28 mouse cellular contexts compared by ENCODE assay signal in the genomic region with DNA sequence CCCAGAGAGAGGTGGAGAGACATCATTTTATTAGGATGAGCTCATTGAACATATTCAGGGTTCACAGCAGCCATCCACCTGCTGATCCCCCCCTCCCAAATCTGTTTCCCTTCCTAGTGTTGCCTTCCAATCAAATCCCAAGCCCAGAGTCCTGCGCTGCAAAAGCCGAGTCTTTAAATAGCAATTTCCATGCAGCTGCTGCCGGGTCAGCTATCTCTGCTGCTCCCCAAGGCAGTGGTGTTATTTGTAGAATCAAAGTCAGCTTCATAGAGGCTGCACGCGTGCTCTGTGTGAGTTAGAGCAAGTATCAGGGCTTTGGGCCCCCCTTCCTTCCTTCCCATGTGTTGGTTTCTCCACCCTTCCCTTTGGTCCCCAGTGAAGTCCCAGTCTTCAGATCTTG. TPM values are rescaled to one million over a fixed set of nuclear protein-coding genes. Genes with fewer than 3 reads are reported as not detected.
DNase-seq lines count a peak whose midpoint lies in the region; ATAC-seq and TF ChIP-seq lines count a peak whose summit lies in the region.
"Had no signal": no experiment of that assay in that cellular context is flagged by ENCODE, and none has a peak within 500 bp of the region (broad histone marks: within the 10 kb centered on the region; RNA-seq: fewer than 3 reads in every experiment).

No protein-coding gene starts in this region.

- peak; percentile 90 for DNase-seq in heart, adult 11 months
- no peak for DNase-seq in heart, postnatal 14 days
- no peak for DNase-seq in hindbrain, embryonic 11.5 days (ENCODE audit: low spot score)
- DNase-seq in embryo, embryonic 11 days, result no peak
- DNase-seq in kidney, adult 2 months, result no peak
- DNase-seq: adrenal gland, postnatal 14 days; cerebellum, adult 11 months; cerebellum, adult 9-11 months; gastrocnemius, postnatal 14 days; kidney, adult 11 months; kidney, postnatal 36 days; liver, embryonic 13.5 days; lung, adult 18-20 months; right cerebral cortex, postnatal 25 days; spleen, adult 18-20 months; thymus, postnatal 25 days had no signal

- 0 out of 2 replicates have a peak overlapping the region, but pooled peaks have one; percentile 22 for H3K27ac ChIP-seq in hindbrain, embryonic 15.5 days (replicated peaks)
- H3K27ac ChIP-seq in hindbrain, embryonic 11.5 days (ENCODE audit: low read depth, low read length), result no peak overlapping the region
- H3K27ac ChIP-seq in heart, embryonic 15.5 days, result peak overlapping the region; percentile 87
- no peak overlapping the region for H3K27ac ChIP-seq in kidney, adult 2 months (ENCODE audit: insufficient read depth, low read depth, low read length)
- H3K27ac ChIP-seq: hindbrain, embryonic 14.5 days; layer of hippocampus, adult 2 months; limb, embryonic 15.5 days; liver, embryonic 13.5 days; macrophage; midbrain, embryonic 15.5 days had no signal

- peaks cover 3% of the 10 kb centered on the region; the same call in 1 of the 2 replicates for H3K4me1 ChIP-seq in hindbrain, embryonic 15.5 days (replicated peaks)
- H3K4me1 ChIP-seq in hindbrain, embryonic 11.5 days (replicated peaks; ENCODE audit: control insufficient read depth, insufficient read depth, low read length), result no peaks in the 10 kb centered on the region
- peaks cover 12% of the 10 kb centered on the region; the same call in 1 of the 2 replicates for H3K4me1 ChIP-seq in heart, embryonic 15.5 days (replicated peaks)
- peaks cover 5% of the 10 kb centered on the region; the same call in 1 of the 2 replicates for H3K4me1 ChIP-seq in kidney, adult 2 months (ENCODE audit: control insufficient read depth, insufficient read depth, low read length)

- ATAC-seq in hindbrain, embryonic 15.5 days (ENCODE audit: low FRiP score, low read depth), result no peak
- no peak for ATAC-seq in hindbrain, embryonic 11.5 days (ENCODE audit: low FRiP score)
- ATAC-seq in heart, embryonic 15.5 days (replicated peaks; ENCODE audit: insufficient number of reproducible peaks, insufficient read depth, low FRiP score, low read depth), result peak; percentile 58; the same call in 1 of the 2 replicates
- ATAC-seq: forebrain, embryonic 16.5 days; inflammation-experienced regulatory T-cells, adult 6 months; lung, postnatal 0 days; midbrain, embryonic 15.5 days had no signal

- intact Hi-C loops in heart, postnatal 14 days (cut with DNase I), result no loop called here

- H3K9me3 ChIP-seq in hindbrain, embryonic 15.5 days, result no peaks in the 10 kb centered on the region
- 0 out of 2 replicates have a peak, but pooled peaks cover 2% of the 10 kb centered on the region for H3K9me3 ChIP-seq in hindbrain, embryonic 11.5 days (ENCODE audit: control insufficient read depth, low read length)
- H3K9me3 ChIP-seq in heart, embryonic 15.5 days (replicated peaks), result no peaks in the 10 kb centered on the region
- H3K9me3 ChIP-seq: limb, embryonic 15.5 days; midbrain, embryonic 15.5 days had no signal

- H3ac ChIP-seq in myocyte (ENCODE audit: control insufficient read depth, insufficient read length), result no peak overlapping the region

- no peak overlapping the region for H3K9ac ChIP-seq in hindbrain, embryonic 15.5 days
- no peak overlapping the region for H3K9ac ChIP-seq in hindbrain, embryonic 11.5 days (ENCODE audit: low read depth, low read length)
- H3K9ac ChIP-seq in heart, embryonic 15.5 days, result no peak overlapping the region
- H3K9ac ChIP-seq: hindbrain, embryonic 14.5 days; limb, embryonic 15.5 days; liver, embryonic 13.5 days; midbrain, embryonic 15.5 days had no signal

- no peaks in the 10 kb centered on the region for H3K36me3 ChIP-seq in hindbrain, embryonic 15.5 days
- no peaks in the 10 kb centered on the region for H3K36me3 ChIP-seq in hindbrain, embryonic 11.5 days (ENCODE audit: control insufficient read depth, insufficient read depth, low read length)
- H3K36me3 ChIP-seq in heart, embryonic 15.5 days, result no peaks in the 10 kb centered on the region
- no peaks in the 10 kb centered on the region for H3K36me3 ChIP-seq in myocyte (ENCODE audit: control insufficient read depth, insufficient read depth)
- no peaks in the 10 kb centered on the region for H3K36me3 ChIP-seq in kidney, adult 2 months (ENCODE audit: control insufficient read depth, insufficient read depth, low read length)
- H3K36me3 ChIP-seq: limb, embryonic 15.5 days; liver, embryonic 13.5 days; midbrain, embryonic 15.5 days had no signal

- 67% methylated on average over 5 of the region's 5 CpGs for WGBS in hindbrain, embryonic 15.5 days
- WGBS in hindbrain, embryonic 11.5 days, result 81% methylated on average over 5 of the region's 5 CpGs
- WGBS in heart, embryonic 15.5 days, result 43% methylated on average over 5 of the region's 5 CpGs
- WGBS in kidney, adult 2 months, result 75% methylated on average over 5 of the region's 5 CpGs

- H3K4me3 ChIP-seq in hindbrain, embryonic 15.5 days, result no peak overlapping the region
- no peak overlapping the region for H3K4me3 ChIP-seq in hindbrain, embryonic 11.5 days (ENCODE audit: low read depth, low read length)
- peak overlapping the region; percentile 12; the same call in 1 of the 2 replicates for H3K4me3 ChIP-seq in heart, embryonic 15.5 days
- no peak overlapping the region for H3K4me3 ChIP-seq in myocyte
- H3K4me3 ChIP-seq in kidney, adult 2 months (ENCODE audit: insufficient read depth, low read depth, low read length), result no peak overlapping the region
- H3K4me3 ChIP-seq: erythroblast, embryonic 14.5 days; layer of hippocampus, adult 2 months; limb, embryonic 15.5 days; liver, embryonic 13.5 days; midbrain, embryonic 15.5 days had no signal

- peaks cover 34% of the 10 kb centered on the region for H3K27me3 ChIP-seq in hindbrain, embryonic 15.5 days
- H3K27me3 ChIP-seq in hindbrain, embryonic 11.5 days (ENCODE audit: control insufficient read depth, insufficient read depth, low read length), result peaks cover 11% of the 10 kb centered on the region
- H3K27me3 ChIP-seq in heart, embryonic 15.5 days, result peaks cover 32% of the 10 kb centered on the region
- H3K27me3 ChIP-seq in myocyte (ENCODE audit: control insufficient read depth, insufficient read depth, insufficient read length), result peaks cover 14% of the 10 kb centered on the region
- H3K27me3 ChIP-seq in kidney, adult 2 months (replicated peaks; ENCODE audit: control insufficient read depth, insufficient read depth, low read length), result no peaks in the 10 kb centered on the region

- TF ChIP-seq CTCF in kidney, adult 2 months (conservative IDR thresholded peaks at IDR 0.05; ENCODE audit: insufficient read depth, insufficient read length, low read depth, low read length), result no peak

- no peak overlapping the region for H3K4me2 ChIP-seq in hindbrain, embryonic 15.5 days
- H3K4me2 ChIP-seq in hindbrain, embryonic 11.5 days (replicated peaks; ENCODE audit: low read depth, low read length), result no peak overlapping the region
- peak overlapping the region; percentile 46 for H3K4me2 ChIP-seq in heart, embryonic 15.5 days
- H3K4me2 ChIP-seq in myocyte (ENCODE audit: low read depth), result peak overlapping the region; percentile 30
- H3K4me2 ChIP-seq: hindbrain, embryonic 14.5 days; limb, embryonic 15.5 days; liver, embryonic 13.5 days; midbrain, embryonic 15.5 days had no signal

- TF ChIP-seq POLR2A in myocyte (IDR thresholded peaks at IDR 0.05; ENCODE audit: insufficient read length, low read depth), result no peak
- TF ChIP-seq POLR2A in kidney, adult 2 months (IDR thresholded peaks at IDR 0.05; ENCODE audit: low read depth, low read length), result no peak

- H3K79me2 ChIP-seq in myocyte (ENCODE audit: control insufficient read depth, insufficient read depth), result no peaks in the 10 kb centered on the region

TF ChIP-seq in myocyte, 11 proteins besides CTCF, POLR2A, EP300 and RAD21:
- peak in 1 of 3 experiments; percentile 34 for TF ChIP-seq MYOD1 (IDR thresholded peaks at IDR 0.05; ENCODE audit: control insufficient read depth in 1 of 3, insufficient read length in 2 of 3, low read depth in 2 of 3)
- no peak for TF ChIP-seq TCF12 (IDR thresholded peaks at IDR 0.05; ENCODE audit: insufficient read depth, poor library complexity, severe bottlenecking)
- TF ChIP-seq CEBPB (IDR thresholded peaks at IDR 0.05; ENCODE audit: insufficient read depth, poor library complexity, severe bottlenecking), result no peak
- peak in 2 of 3 experiments; percentile 34 for TF ChIP-seq MYOG (IDR thresholded peaks at IDR 0.05; ENCODE audit: control insufficient read depth in 1 of 3, insufficient read depth in 1 of 3, insufficient read length in 2 of 3, low read depth in 2 of 3)
- no peak for TF ChIP-seq TCF3 (IDR thresholded peaks at IDR 0.05; ENCODE audit: insufficient read length, low read depth)
- no peak for TF ChIP-seq MAX (IDR thresholded peaks at IDR 0.05; ENCODE audit: low read depth)

RNA-seq across cellular contexts. Expression of a gene that starts 5.2 kb away (rescaled TPM):
- total RNA-seq in heart, postnatal 14 days (2021), result 1 to 10 TPM; 6.5 to 8.2 TPM
- 3.9 and 4.1 TPM in 2 replicates for polyA plus RNA-seq in hindbrain, embryonic 15.5 days (2015; fragmentation: Nextera tagmentation; extraction: Ambion mirVana)
- polyA plus RNA-seq in hindbrain, embryonic 11.5 days (2014; fragmentation: Nextera tagmentation; extraction: Ambion mirVana), result 3.5 and 4.1 TPM in 2 replicates
- 2.4 and 3.2 TPM in 2 replicates for polyA plus RNA-seq in heart, embryonic 15.5 days (2015; fragmentation: Nextera tagmentation; extraction: Ambion mirVana)
- polyA plus RNA-seq in myocyte (2012; fragmentation: generic; extraction: Trizol), result 7.4 TPM
- polyA plus RNA-seq in kidney, adult 2 months (2012; rRNA removed), result 9.5 and 12.3 TPM in 2 replicates

Comparison
In these comparisons a context has a peak if more than half of its experiments do, and no peak if none do; other contexts are left out.
1. H3K27ac ChIP-seq: peak in hindbrain, embryonic 15.5 days (single experiment) and heart, embryonic 15.5 days (single experiment); none in hindbrain, embryonic 11.5 days (single experiment) and kidney, adult 2 months (single experiment).
2. H3K4me2 ChIP-seq: peak in heart, embryonic 15.5 days (single experiment) and myocyte (single experiment); none in hindbrain, embryonic 15.5 days (single experiment) and hindbrain, embryonic 11.5 days (single experiment).